Mouse (Mus musculus) stomach, postnatal 0 days (tissue): Measurements from ENCODE around the gene Izumo2.

Experiments used
- CTCF ChIP-seq: IDR thresholded peaks from 2 replicates; pipeline ENCODE4 v1.5.1; 2016; ENCODE audit warnings: antibody characterized with exemption, low read depth, mild to moderate bottlenecking, moderate library complexity
- EP300 ChIP-seq: optimal IDR thresholded peaks from 2 replicates; pipeline ENCODE3; 2016; ENCODE audit warnings: antibody characterized with exemption

- peak; percentile 75 for TF ChIP-seq CTCF
- TF ChIP-seq EP300: no peak
These were observed 4.2 kb upstream of the Izumo2 start for GRCm38 (mm10) chr7:44704363-44704762.
